Mouse (Mus musculus): Measurements from ENCODE around the gene Kirrel3. TPM values are rescaled to one million over a fixed set of nuclear protein-coding genes. Genes with fewer than 3 reads are reported as not detected.

Kirrel3 gene
- total RNA-seq, 2 experiments from 2014 or later = 0.50 to 0.61 TPM

DNA sequence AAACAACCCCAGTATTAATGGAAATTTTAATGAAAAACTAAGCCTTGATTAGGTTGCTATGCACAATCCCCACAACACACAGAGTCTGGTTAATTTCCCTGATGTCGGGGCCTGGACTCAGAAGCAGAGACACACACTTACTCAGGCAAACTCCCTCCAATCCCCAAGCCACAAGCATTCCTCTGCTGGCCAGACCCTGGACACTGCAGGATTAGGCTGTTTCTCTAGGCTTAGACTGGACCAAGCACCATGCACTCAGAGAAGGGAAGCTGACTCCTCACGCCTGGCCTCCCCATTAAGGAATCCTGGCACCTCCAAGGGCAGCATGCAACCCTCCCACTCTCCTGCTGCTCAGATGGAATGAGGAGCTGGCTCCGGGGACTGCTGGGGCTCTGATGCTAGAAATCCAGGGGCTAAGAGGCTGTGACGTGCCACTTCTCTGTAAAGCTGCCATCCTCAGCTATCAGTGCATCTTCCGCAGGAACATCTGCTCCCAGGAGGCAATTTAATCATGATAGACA is 324.4 kb downstream of the Kirrel3 start:
- DNase-seq (ENCODE audit: low spot score in 2 of 2) = no peak

DNA sequence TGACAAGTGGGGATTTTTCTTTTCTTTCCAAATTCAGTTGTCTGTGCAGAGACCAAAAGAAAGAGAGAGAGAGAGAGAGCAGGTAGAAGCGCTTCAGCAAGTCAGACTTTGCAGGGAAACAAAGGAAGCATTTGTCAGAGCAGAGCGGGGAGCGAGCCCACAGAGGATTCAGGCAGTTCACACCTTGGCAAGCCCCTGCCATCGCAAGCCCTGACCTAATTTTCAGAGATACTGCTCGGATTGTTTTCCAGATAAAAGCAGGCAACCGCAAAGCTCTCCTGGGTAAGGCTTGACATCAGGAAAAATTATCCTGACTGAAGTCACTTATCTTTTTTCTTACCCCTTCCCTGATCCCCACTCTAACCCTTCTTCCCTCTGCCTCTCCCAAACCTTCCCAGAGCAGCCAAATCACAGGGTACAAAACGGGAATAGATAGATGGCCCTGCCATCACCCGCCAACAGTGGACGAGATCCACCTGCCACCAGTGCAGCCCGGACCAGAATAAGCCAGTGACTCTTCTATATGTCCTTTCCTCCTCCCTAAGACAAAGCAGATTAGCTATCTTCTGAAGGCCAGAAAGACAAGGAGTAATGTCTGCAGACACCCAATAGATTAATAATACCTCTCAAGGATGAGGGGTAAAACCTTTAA is 332.8 kb downstream of the Kirrel3 start:
- no peak for DNase-seq (ENCODE audit: low spot score in 2 of 2)

DNA sequence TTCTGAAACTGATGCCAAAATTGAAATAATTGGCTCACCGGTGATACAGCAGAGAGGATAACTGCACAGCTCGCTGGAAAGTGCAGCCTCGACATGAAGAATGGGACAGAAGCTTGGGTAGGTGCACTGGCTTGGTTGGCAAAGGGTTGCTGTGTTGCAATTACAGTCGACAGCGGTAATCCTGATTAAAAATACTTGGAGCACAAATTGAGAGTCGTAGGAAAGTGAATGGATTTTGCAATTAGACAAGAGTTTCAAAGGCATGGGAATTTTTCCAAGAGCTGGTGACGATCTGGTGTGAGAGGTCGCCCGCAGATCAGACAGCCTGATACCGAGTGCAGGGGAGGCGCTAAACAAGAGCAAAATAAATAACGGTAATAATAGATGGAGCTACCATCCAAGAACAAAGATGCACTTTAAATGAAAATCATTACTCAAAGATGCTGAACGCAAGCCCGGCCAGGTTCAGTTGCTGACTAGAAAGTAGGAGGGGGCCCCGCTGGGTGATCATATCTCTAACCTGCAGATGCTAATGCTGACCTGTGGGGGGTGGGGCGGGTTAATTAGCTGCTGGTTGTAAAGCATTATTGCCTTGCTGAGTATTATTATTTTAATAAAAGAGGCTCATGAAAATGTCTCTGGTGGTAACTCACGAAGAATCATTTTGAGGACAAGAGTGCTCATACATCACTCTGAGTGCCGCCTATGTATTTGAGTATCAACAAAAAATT is 338.8 kb downstream of the Kirrel3 start:
- DNase-seq (ENCODE audit: low spot score in 2 of 2) = no peak

DNA sequence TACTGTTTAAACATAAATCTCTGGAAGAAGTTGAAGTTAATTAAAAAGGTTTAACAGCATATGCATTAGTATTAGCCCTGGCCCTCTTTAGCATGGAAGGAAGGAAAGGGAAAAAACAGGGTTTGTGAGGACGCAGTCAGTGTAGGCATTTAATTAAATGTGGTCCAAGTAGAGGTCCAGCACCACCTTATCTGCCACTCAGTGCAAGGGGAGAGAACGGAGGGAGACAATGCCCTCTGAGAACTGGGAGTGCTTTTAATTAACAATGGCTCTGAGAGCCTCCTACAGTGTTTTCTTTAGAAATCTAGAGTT is 339.4 kb downstream of the Kirrel3 start:
- no peak for DNase-seq (ENCODE audit: low spot score in 2 of 2)

DNA sequence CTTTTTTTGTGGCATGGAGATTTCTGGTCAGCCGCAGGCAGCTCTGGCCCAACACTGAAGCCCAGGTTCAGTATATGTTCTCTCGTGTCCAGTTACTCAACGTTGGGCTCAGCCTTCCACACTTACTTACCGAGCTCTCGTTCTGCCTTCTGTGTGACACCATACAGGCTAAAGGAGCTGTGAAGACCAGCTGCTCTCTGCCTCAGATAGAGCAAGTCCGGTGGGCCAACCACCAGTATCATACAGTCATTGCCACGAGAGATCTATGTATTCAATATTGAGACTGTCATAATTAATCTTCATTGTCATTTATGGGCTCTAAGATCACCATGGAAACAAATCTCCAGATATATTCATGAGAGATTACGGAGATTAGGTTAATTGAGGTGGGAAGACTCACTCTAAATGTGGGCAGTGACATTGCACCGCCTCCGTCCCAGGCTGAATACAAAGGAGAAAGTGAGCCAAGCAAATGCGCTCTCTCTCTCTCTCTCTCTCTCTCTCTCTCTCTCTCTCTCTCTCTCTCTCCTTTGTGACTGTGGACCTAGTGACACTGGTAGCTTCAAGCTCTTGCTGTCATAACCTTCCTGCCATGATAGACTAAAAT is 339.8 kb downstream of the Kirrel3 start:
- no peak for DNase-seq (ENCODE audit: low spot score in 2 of 2)

DNA sequence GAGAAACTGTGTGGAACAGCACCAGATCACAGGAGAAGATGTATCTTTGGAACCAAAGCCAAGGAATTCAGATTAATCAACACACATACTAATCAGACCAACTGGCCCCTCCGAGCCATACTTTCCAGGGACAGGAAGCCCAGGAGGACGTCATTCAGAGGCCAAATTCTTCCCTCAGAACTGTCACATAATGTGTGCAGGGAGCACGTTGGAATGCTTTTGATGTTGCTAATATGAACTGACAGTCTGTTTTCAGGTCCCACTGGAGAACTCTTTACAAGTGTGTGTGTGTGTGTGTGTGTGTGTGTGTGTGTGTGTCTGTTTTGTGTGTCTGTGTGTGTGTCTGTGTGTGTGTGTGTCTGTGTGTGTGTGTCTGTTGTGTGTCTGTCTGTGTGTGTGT is 345.0 kb downstream of the Kirrel3 start:
- DNase-seq (ENCODE audit: low spot score in 2 of 2) = no peak

DNA sequence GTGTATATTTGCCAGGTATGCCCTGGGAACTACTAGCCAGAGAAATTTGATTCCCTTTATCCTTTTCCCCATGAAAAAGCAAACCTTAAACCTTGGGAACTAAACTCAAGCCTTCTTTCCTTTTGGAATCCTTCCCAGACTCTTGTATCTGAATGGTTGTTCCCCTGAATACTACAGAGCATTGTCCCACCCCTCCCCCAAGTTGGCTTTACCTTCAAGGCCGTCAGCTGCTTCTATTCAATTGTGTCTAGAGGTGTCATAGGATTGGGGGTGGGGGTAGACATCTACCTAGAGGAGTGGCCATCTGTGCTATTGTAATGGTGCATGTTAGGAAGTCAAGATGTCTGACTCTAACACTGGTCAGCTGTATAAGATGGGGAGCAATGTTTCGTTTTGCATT is 351.1 kb downstream of the Kirrel3 start:
- no peak for DNase-seq (ENCODE audit: low spot score in 2 of 2)

DNA sequence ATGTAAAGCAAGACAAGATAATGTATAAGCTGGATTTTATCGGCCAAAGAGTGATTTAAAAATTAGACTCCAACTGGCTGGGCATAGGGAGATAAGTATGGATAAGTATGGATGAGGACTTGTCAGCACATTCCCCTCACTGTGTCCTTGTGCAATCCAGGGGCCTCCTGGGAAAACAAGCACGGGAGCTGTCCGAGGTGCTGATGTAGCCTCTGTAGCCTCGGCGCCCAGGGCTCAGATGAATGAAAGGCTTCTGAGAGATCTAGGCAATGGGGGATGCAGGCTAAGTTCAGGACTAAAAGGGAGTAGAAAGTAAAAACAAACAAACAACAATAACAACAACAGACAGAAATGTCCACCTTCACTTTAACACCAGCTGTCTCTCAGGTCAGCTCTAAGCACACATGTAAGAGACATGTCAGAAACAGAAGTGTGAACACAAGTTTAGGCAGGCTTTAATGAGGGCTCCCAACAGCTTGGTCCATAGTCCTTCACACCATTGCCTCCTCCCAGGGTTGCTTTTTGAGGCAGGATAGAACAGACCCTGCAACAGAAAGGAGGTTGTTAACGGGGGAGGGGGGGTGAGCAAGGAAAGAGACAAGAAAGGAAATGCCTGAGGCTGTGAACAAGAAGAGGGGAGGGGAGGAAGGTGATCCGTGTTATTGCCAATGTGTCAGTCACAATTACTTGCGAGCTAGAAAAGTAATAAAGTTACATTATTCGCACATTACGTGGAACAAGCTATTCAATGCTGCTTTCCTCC is 352.2 kb downstream of the Kirrel3 start:
- DNase-seq (ENCODE audit: low spot score in 2 of 2) = peak in 1 of 2 experiments; percentile 30

DNA sequence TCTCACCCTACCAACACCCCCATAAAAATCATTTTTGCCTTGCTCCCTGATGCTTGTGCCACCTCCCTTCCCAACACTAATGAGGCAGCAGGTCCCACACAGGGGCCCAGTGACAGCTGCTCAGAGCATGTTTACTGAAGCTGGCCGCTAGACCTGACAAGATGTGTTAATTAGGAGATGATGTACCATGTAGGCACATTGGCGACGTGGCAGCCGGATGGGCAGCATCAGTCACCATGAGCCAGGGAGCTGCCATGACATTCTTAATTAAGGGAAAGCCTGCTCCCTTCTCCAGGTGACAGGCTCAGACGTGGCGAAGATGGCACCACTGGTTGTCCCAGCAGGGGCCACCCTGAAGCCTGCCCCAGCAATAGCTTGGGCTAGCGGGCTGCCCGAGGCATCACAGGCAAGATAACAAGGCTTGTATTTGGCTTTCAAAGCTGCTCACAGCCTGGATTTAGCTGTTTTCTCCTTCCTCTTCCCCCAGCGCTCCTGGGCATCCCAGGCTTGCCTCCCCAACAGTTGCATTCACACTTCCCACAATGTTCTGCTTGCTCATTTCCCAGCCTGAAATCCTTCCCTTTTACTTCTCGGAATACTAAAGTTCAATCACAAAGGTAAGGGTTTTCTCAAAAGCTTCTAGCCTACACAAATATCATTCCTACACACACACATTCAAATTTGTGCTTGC is 357.7 kb downstream of the Kirrel3 start:
- DNase-seq (ENCODE audit: low spot score in 2 of 2) = no peak

DNA sequence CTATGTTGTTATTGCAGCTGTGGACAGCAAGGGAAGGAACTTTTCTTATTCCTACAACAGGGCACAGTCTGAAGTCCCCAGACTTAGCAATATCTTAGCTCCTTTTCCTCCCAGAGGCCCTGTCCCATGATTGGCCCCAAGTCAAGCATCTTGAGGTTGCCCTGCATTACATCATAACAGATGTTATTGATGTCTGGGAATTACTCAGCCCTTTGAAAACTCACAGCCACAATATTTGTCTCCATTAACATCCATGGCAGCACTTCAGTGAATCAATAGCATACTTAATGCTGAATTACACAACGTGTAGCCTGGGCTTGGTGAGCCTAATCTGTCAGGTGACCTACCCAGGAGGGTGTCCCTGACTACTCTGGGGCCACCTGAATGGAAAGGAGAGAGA is 360.7 kb downstream of the Kirrel3 start:
- DNase-seq (ENCODE audit: low spot score in 2 of 2) = no peak

DNA sequence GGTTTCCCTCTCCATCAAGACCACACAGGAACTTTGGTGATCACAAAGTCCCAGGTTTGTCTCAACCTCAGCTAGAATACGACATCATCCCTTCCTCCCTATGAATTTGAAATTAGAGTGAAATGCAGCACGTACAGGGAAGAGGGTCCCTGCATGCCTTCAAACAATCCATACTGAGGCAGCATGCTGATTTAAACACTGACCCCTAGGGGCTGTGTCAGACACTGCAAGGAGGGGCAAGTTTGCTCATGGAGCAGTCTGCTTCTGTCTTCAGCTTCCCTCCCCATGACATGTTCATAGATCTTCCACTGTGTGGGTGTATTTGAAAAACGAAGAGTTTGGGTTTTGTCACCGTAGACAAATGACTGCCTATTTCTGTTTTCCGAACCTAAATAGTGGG is 362.0 kb downstream of the Kirrel3 start:
- peak in 1 of 2 experiments; percentile 8 for DNase-seq (ENCODE audit: low spot score in 2 of 2)

DNA sequence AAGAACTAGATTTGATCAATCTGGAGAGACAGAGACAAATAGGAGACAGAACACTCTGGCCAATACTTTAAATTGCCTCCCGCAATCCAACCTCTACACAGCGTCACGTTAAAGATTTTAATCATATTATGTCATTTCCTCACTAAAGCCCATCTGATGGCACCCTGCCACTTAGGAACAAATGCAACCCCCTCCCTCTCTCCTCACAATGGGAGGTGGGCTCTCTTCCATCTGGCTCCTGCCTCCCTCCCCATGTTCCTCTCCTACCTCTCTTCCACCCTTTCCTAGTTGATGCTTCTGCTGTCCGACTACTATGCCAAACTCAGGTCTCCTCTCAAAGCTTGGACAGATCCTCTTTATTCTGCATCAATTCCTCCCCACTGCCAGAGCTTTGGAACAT is 365.4 kb downstream of the Kirrel3 start:
- DNase-seq (ENCODE audit: low spot score in 2 of 2) = no peak

DNA sequence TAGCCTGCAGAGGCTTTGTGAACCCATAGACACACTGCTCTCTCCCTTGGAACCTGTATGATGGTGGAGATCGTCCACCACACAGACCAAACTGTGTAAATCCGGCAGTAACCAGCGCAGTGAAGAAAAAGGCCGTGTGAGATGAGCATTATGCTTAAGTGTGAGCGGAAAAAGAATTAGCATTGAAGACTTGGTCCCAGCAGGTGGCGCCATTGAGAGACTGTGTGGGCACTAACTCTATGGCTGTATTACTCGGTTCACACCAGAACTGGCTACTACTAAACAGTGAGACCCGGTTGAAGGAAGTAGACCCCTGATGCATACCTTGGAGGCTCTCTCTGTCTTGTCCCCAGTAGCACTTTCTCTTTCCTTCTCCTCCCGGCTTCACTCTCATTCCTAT is 371.9 kb downstream of the Kirrel3 start:
- peak in 1 of 2 experiments; percentile 29 for DNase-seq (ENCODE audit: low spot score in 2 of 2)

DNA sequence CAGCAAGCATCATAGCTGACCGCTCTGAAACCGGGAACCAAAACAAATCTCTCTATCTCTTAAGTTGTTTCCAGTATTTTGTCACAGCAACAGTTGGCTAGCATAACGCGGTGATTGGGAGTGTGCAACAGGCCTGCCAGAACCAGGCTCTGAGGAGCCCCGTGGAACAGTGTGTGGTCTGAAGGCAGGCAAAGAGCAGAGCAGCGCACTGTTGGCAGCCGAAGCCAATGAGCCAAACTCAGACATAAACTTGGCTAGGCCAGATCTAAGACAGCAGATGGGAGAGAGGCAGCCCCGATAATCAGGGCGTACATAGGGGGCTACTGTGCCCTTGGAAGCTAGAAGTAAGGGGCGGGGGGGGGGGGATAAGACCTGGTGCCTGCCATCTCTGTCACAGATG is 372.4 kb downstream of the Kirrel3 start:
- DNase-seq (ENCODE audit: low spot score in 2 of 2) = no peak

DNA sequence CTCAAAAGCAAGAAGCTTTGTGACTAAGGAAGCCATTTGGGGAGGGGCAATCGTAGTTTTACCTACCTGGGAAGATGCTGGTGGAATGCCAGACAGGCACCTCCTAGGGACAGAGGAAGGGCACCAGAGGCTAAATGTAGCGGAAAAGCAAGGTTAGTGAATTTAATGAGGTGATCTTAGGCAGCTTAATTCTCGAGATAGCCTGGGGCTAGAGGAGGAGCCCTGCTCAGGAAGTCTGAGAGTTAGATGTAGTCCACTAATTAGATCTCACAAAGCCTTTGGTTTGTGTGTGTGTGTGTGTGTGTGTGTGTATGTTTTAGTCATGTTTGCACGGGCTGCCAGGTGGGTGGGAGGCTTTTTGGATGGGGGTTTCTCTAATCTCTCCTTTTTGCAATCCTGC is 375.2 kb downstream of the Kirrel3 start:
- DNase-seq (ENCODE audit: low spot score in 2 of 2) = no peak

DNA sequence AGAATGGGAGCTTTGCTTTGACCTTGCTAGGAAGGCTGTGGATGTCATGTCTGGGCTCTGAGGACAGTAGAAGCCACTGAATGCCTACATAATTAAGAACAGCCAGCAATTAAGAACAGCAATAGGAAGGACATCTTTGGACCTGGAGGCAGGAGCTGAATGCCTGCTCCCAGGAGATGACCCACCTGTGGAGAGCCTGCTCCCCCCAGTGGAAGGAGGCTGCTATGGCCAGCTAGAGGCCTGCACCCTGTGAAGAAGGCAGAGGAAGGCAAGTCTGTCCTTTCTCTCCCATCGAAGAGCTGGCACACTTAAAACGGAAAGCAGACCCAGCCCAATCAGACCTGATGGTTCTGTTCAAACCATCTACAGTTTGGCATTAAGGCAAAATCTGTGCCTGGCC is 376.1 kb downstream of the Kirrel3 start:
- peak in 1 of 2 experiments; percentile 7 for DNase-seq (ENCODE audit: low spot score in 2 of 2)

DNA sequence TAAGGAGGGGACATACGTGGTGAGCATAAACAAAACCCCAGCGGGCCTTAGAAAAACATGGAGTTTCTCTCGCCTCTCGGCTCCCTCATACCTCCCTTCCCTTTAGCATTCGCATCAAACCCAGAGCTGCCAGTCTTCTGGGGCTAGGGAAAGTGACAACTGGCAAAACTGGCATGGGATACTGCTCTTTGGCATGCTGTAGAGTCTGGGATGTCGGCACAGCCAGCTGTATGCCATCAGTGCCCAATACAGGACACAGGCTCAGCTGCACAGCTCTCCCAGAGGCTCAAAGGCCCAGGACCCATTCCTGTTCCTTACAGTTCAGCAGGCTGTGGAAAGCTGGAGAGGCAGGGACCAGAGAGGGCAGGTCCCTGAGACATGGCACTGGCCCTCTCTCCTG is 379.9 kb downstream of the Kirrel3 start:
- no peak for DNase-seq (ENCODE audit: low spot score in 2 of 2)

DNA sequence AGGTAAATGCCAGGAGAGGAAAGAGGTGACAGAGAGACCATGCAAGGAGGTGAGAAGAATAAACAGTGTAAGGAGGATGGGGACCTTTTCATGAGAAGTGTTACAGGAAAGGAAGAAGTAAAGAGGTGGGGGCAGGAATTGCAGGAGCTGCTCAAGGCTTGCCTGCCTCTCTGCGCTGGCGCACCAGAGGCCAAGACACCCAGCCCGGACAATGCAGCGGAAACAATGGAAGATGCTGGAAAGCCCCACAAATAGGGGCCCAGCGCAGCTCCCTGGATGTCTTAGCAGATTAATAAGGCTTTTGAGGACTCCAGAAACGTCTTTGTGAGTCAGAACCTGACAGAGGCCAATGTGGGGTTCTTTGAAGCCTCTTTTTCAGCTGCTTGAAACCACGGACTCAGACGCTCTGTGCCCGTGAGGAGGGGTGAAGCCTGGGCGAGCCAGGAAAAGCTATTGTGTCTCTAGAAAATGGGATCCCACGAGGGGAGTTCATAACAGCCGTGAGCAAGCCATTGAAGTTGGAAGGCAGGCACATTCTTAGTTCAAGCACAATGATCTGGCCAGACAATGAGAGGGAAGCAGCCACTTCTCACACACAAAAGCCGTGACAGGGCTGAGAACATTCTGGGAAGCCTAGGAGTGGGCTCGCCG is 385.7 kb downstream of the Kirrel3 start:
- DNase-seq (ENCODE audit: low spot score in 2 of 2) = no peak

DNA sequence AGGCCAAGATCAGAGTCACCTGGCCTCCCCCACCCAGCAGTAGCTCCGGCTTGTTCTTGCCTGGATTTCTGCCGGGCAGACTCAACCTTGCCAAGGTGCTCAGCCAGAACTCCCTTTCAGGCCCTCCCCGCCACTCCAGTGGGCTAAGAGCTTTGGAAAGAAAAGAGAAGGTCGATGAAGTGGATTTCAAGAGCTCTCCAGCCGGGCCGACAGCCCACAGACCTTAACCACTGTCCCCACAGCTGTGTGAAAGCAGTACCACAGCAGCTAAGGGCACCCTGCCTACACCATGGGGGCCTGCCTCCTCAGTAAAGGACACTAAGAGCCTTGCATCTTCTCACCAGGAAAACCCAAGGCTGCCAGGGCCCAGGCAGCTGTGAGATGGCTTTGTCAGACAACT is 389.5 kb downstream of the Kirrel3 start:
- DNase-seq (ENCODE audit: low spot score in 2 of 2) = no peak

DNA sequence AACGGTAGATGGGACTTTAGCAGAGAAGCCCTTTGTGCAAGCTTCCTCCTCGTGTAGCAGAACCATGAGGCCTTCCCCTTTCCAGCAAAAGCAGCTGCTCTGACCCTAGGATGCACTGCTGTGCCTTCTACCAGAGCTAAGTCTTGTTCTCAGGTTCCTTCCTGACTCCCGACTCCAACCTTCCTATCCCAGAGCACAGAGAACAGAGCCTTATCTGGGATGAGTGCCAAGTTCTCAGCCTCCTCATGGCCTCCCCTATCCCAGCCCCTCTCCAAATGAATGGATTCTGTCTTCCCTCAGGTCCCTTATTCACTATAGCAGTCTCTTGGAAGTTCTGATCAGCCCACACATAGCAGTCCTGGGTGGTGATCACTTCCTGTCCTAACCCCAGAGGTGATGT is 391.5 kb downstream of the Kirrel3 start:
- DNase-seq (ENCODE audit: low spot score in 2 of 2) = no peak

DNA sequence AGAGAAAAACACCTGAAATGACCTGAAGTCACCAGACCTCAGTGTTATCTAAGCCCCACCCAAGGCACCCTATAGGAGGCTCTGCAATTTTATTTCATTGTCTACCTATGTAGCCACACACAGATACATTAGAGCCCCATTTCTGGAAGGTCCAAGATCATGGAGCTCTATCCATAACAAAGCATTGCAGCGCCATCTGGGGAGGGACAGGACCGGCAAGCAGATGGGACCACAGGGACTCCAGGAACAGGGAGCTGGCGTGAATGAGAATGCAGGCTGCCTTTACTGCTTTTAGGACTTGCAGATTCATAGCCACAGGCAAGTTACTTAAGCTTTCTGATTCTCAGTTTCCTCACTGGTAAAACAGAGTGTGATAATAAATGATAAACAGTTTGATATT is 392.1 kb downstream of the Kirrel3 start:
- no peak for DNase-seq (ENCODE audit: low spot score in 2 of 2)
